Mouse (Mus musculus): ENCODE data around the gene Ntsr1. TPM values are rescaled to one million over a fixed set of nuclear protein-coding genes. Genes with fewer than 3 reads are reported as not detected.

The Ntsr1 gene
- total and polyA plus RNA-seq, 3 experiments = not detected

GRCm38 (mm10) chr2:180456705-180457104 lies 43.1 kb upstream of the Ntsr1 start:
- TF ChIP-seq KAT2A (conservative IDR thresholded peaks at IDR 0.05; ENCODE audit: low read depth, low read length) = no peak
- no peak for TF ChIP-seq CHD2 (IDR thresholded peaks at IDR 0.05; ENCODE audit: low read length)
- TF ChIP-seq EP300 (IDR thresholded peaks at IDR 0.05; ENCODE audit: low read depth in 1 of 2, low read length in 2 of 2) = no peak
- no peak for TF ChIP-seq RCOR1 (IDR thresholded peaks at IDR 0.05; ENCODE audit: low read depth, low read length)
- no peak for TF ChIP-seq MXI1 (IDR thresholded peaks at IDR 0.05; ENCODE audit: low read depth, low read length)
- no peak for TF ChIP-seq MYC (IDR thresholded peaks at IDR 0.05; ENCODE audit: low read depth, low read length)
- TF ChIP-seq CTCF (IDR thresholded peaks at IDR 0.05 in 2 of 3, conservative IDR thresholded peaks at IDR 0.05 in 1 of 3; ENCODE audit: control insufficient read depth in 1 of 3, insufficient read depth in 1 of 3, low read depth in 2 of 3, low read length in 3 of 3, poor library complexity in 1 of 3, severe bottlenecking in 1 of 3) = no peak
- TF ChIP-seq ZKSCAN1 (IDR thresholded peaks at IDR 0.05; ENCODE audit: low read depth, low read length) = no peak
- TF ChIP-seq HCFC1 (IDR thresholded peaks at IDR 0.05; ENCODE audit: low read depth, low read length) = no peak
- no peak for TF ChIP-seq GATA1 (IDR thresholded peaks at IDR 0.05; ENCODE audit: low read depth, low read length)
- no peak for TF ChIP-seq JUND (IDR thresholded peaks at IDR 0.05; ENCODE audit: low read depth, low read length)
- no peak for TF ChIP-seq TCF12 (IDR thresholded peaks at IDR 0.05; ENCODE audit: low read depth, low read length)
- TF ChIP-seq RAD21 (IDR thresholded peaks at IDR 0.05; ENCODE audit: low read depth, low read length) = no peak
- TF ChIP-seq NRF1 (IDR thresholded peaks at IDR 0.05; ENCODE audit: insufficient read depth, low read depth, low read length, poor library complexity, severe bottlenecking) = no peak
- TF ChIP-seq TBP (IDR thresholded peaks at IDR 0.05; ENCODE audit: low read depth, low read length) = no peak
- no peak for TF ChIP-seq UBTF (IDR thresholded peaks at IDR 0.05; ENCODE audit: borderline replicate concordance, insufficient read depth, low read depth, low read length)
- no peak for TF ChIP-seq ZNF384 (IDR thresholded peaks at IDR 0.05; ENCODE audit: low read depth, low read length)
- no peak for TF ChIP-seq MAFK (IDR thresholded peaks at IDR 0.05; ENCODE audit: borderline replicate concordance, low read depth, low read length)
- no peak for TF ChIP-seq NELFE (IDR thresholded peaks at IDR 0.05; ENCODE audit: low read depth, low read length)
- TF ChIP-seq GABPA (IDR thresholded peaks at IDR 0.05; ENCODE audit: low read depth, low read length) = no peak
- no peaks in the 10 kb centered on the region for H3K36me3 ChIP-seq (ENCODE audit: control insufficient read depth in 1 of 2, insufficient read depth in 2 of 2, low read length in 2 of 2)
- no peak overlapping the region for H3K27ac ChIP-seq (ENCODE audit: control insufficient read depth, low read depth, low read length)
- no peak for DNase-seq (ENCODE audit: low read depth, low spot score)
- no peak overlapping the region for H3K9ac ChIP-seq (ENCODE audit: control insufficient read depth, low read depth, low read length, poor library complexity, severe bottlenecking)
- no peaks in the 10 kb centered on the region for H3K4me1 ChIP-seq (ENCODE audit: control insufficient read depth in 1 of 2, insufficient read depth in 2 of 2, low read length in 2 of 2)
- H3K27me3 ChIP-seq (ENCODE audit: control insufficient read depth in 1 of 2, insufficient read depth in 2 of 2, low read length in 2 of 2) = peaks cover 0 to 2% of the 10 kb centered on the region in 2 experiments; a peak in 1 of 4 replicates
- no peaks in the 10 kb centered on the region for H3K9me3 ChIP-seq (replicated peaks; ENCODE audit: insufficient read depth, low read length)
- H3K4me3 ChIP-seq (ENCODE audit: control insufficient read depth in 1 of 2, insufficient read depth in 1 of 2, low read depth in 2 of 2, low read length in 2 of 2) = no peak overlapping the region
- H3K79me2 ChIP-seq (ENCODE audit: control insufficient read depth, insufficient read depth, low read length, poor library complexity) = no peaks in the 10 kb centered on the region

- no peak for DNase-seq (ENCODE audit: low read depth, low spot score)
- Histone ChIP-seq H3K79me2 (ENCODE audit: control insufficient read depth, insufficient read depth, low read length, poor library complexity) (no peaks in the 10 kb centered on the region), H3K9me3 (replicated peaks; ENCODE audit: insufficient read depth, low read length) (no peaks in the 10 kb centered on the region), H3K36me3 (ENCODE audit: control insufficient read depth in 1 of 2, insufficient read depth in 2 of 2, low read length in 2 of 2) (no peaks in the 10 kb centered on the region), H3K4me1 (ENCODE audit: control insufficient read depth in 1 of 2, insufficient read depth in 2 of 2, low read length in 2 of 2) (no peaks in the 10 kb centered on the region), H3K27me3 (ENCODE audit: control insufficient read depth in 1 of 2, insufficient read depth in 2 of 2, low read length in 2 of 2) (peaks cover 0 to 2% of the 10 kb centered on the region in 2 experiments; a peak in 2 of 4 replicates), H3K27ac (ENCODE audit: control insufficient read depth, low read depth, low read length) (no peak overlapping the region), H3K9ac (ENCODE audit: control insufficient read depth, low read depth, low read length, poor library complexity, severe bottlenecking) (no peak overlapping the region), H3K4me3 (ENCODE audit: control insufficient read depth in 1 of 2, insufficient read depth in 1 of 2, low read depth in 2 of 2, low read length in 2 of 2) (no peak overlapping the region)
- TF ChIP-seq CHD1 (IDR thresholded peaks at IDR 0.05; ENCODE audit: low read depth, low read length) (no peak), MAX (IDR thresholded peaks at IDR 0.05; ENCODE audit: low read length) (no peak), NRF1 (IDR thresholded peaks at IDR 0.05; ENCODE audit: insufficient read depth, low read depth, low read length, poor library complexity, severe bottlenecking) (no peak), UBTF (IDR thresholded peaks at IDR 0.05; ENCODE audit: borderline replicate concordance, insufficient read depth, low read depth, low read length) (no peak), MAZ (IDR thresholded peaks at IDR 0.05; ENCODE audit: low read depth, low read length) (no peak), GATA1 (IDR thresholded peaks at IDR 0.05; ENCODE audit: low read depth, low read length) (no peak), SIN3A (IDR thresholded peaks at IDR 0.05; ENCODE audit: low read length) (no peak), MAFK (IDR thresholded peaks at IDR 0.05; ENCODE audit: borderline replicate concordance, low read depth, low read length) (no peak), NELFE (IDR thresholded peaks at IDR 0.05; ENCODE audit: low read depth, low read length) (no peak), POLR2AphosphoS2 (IDR thresholded peaks at IDR 0.05; ENCODE audit: low read length) (no peak), TAL1 (IDR thresholded peaks at IDR 0.05; ENCODE audit: low read length) (no peak), E2F4 (IDR thresholded peaks at IDR 0.05; ENCODE audit: borderline replicate concordance, low read depth, low read length) (no peak), TBP (IDR thresholded peaks at IDR 0.05; ENCODE audit: low read depth, low read length) (no peak), USF2 (IDR thresholded peaks at IDR 0.05; ENCODE audit: borderline replicate concordance in 1 of 2, insufficient read depth in 1 of 2, low read depth in 1 of 2, low read length in 2 of 2) (no peak), ELF1 (IDR thresholded peaks at IDR 0.05; ENCODE audit: low read depth, low read length) (no peak), TCF12 (IDR thresholded peaks at IDR 0.05; ENCODE audit: low read depth, low read length) (no peak), ZMIZ1 (IDR thresholded peaks at IDR 0.05; ENCODE audit: low read depth, low read length) (no peak)
Measured at GRCm38 (mm10) chr2:180457680-180458079, 42.1 kb upstream of the Ntsr1 start.
